Mouse (Mus musculus): ENCODE measurements around the gene Rab7b.

Gene Rab7b

DNA sequence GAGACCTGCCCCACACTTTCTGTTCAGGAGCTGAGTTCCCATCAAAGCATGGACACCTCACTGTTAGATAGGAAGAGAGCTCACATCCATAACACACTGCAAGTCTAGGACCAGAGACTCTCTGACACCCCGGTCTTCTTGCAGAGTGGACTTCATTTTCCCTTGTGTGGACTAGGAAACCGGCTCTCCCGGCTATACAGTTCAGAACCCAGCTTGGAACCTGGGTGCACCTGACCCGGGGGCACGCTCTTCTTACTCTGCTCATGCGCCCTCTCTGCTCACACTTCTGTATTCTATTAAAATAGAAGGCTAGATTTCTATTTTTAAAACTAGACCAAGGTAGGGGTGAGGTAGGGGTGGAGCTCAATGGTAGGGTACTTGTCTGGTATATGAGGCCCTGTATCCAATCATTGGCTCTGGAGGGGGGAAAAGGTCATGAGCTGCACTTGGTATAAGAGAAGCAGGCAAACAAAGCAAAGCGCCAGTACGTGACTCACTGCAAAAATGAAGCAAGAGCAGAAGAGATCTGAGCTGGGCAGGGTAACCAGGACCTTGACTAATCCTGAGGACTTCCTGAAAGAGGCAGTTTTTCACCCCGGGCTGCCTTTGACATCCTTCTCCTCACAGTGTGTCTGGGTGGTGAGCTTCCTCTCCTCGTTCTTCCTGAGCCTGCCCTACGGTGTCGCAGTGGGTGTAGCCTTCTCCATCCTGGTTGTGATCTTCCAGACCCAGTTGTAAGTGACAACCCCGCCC is 72.8 kb downstream of the Rab7b start:
- ATAC-seq (ENCODE audit: insufficient number of reproducible peaks, low FRiP score, low TSS enrichment) = no peak

DNA sequence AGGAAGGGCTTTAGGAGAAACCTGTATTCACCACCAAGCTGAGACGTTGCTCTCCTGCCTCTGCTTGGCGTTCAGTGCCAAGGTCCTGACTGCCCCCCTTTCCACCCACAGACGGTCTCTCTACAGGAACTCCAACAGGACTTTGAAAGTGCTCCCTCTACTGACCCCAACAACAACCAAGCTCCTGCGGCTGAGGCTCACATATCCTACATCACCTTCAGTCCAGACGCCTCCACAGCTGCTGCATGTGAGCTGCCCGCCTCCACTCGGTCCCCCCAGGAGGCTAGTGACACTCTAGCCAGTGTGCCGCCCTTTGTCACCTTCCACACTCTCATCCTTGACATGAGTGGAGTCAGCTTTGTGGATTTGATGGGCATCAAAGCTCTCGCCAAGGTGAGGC is 75.2 kb downstream of the Rab7b start:
- no peak for ATAC-seq (ENCODE audit: insufficient number of reproducible peaks, low FRiP score, low TSS enrichment)

DNA sequence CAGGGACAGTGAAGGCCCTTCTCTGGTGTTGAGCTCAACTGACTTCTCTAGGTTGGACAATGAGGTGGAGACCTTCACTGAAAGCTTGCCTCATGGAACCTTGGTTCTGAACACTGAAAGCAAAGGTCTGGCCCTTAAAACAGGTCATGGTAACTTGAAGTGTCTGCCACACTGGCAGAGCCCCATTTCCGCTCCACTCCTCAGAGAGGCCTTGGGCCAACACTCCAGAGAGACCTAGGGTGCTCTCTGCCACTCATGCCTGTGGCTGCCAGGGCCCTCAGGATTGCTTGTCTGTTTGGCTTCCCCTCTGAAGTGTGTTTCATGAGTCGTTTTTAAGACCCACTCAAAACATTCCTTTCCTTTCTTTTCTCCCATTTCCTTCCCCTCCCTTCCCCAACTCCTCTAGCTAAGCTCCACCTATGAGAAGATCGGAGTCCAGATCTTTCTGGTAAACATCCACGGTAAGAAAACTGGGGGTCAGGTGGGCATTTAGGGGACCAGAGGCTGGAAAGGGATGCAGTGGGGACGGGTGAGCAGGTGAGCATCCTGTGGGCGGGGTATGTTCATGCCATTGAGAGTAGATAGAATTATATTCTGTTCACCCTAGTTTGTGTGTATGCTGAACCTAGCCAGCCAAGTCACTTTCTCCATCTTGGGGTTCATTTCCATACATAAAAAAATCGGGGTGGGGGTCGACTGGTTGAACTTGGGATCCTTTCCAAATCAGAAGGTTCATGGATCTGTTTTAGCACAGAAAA is 76.3 kb downstream of the Rab7b start:
- no peak for ATAC-seq (ENCODE audit: insufficient number of reproducible peaks, low FRiP score, low TSS enrichment)
